Mouse (Mus musculus): ENCODE data around the gene Zbtb20. TPM values are rescaled to one million over a fixed set of nuclear protein-coding genes. Genes with fewer than 3 reads are reported as not detected.

The Zbtb20 gene
- polyA plus RNA-seq, 1 experiment from 2014 or later, result 44.1 TPM

DNA sequence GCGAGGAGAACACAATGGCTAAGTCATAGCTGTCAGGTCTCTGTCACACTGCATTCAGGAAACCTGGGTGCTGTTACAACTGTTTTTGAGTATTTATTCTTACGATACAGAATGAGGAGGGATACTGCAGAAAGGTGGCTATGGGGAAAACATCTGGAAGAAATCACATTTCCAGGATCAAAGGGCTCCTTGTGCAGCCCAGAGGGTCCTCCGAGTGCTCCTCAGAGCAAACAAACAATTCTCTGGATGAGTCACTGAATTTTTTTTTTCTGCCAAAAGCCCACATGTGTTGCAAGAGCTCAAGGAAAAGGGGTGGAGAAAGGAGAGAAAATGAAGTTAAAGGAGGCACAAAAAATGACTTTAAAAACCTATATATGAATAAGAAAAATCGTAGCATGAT lies 345.6 kb downstream of the Zbtb20 start:
- 60% methylated on average over 4 of the region's 4 CpGs for WGBS
- DNase-seq (ENCODE audit: low spot score), result no peak

GRCm38 (mm10) chr16:43230253-43230652 lies 354.6 kb downstream of the Zbtb20 start:
- Histone ChIP-seq H3K36me3 (ENCODE audit: control insufficient read depth, insufficient read depth, low read length) (no peaks in the 10 kb centered on the region), H3K9me3 (ENCODE audit: control insufficient read depth, low read length) (no peaks in the 10 kb centered on the region), H3K27ac (ENCODE audit: low read depth, low read length) (no peak overlapping the region), H3K27me3 (ENCODE audit: control insufficient read depth, insufficient read depth, low read length) (no peaks in the 10 kb centered on the region), H3K9ac (ENCODE audit: low read length) (no peak overlapping the region), H3K4me3 (ENCODE audit: low read depth, low read length) (no peak overlapping the region), H3K4me1 (ENCODE audit: control insufficient read depth, insufficient read depth, low read length) (no peaks in the 10 kb centered on the region), H3K4me2 (ENCODE audit: low read depth) (no peak overlapping the region)
- WGBS, result 72% methylated on average over 4 of the region's 4 CpGs
- DNase-seq (ENCODE audit: low spot score) (no peak), ATAC-seq (ENCODE audit: insufficient read depth, low FRiP score, low TSS enrichment) (no peak)

More for the DNA sequence above, 345.6 kb downstream of the Zbtb20 start:
- Histone ChIP-seq H3K9ac (ENCODE audit: low read length) (no peak overlapping the region), H3K9me3 (ENCODE audit: control insufficient read depth, low read length) (no peaks in the 10 kb centered on the region), H3K27me3 (ENCODE audit: control insufficient read depth, insufficient read depth, low read length) (no peaks in the 10 kb centered on the region), H3K36me3 (ENCODE audit: control insufficient read depth, insufficient read depth, low read length) (no peaks in the 10 kb centered on the region), H3K4me3 (ENCODE audit: low read depth, low read length) (no peak overlapping the region), H3K4me1 (ENCODE audit: control insufficient read depth, insufficient read depth, low read length) (no peaks in the 10 kb centered on the region), H3K4me2 (ENCODE audit: low read depth) (no peak overlapping the region), H3K27ac (ENCODE audit: low read depth, low read length) (no peak overlapping the region)
- ATAC-seq (ENCODE audit: insufficient read depth, low FRiP score, low TSS enrichment), result no peak

GRCm38 (mm10) chr16:43234249-43234648 lies 358.6 kb downstream of the Zbtb20 start:
- DNase-seq (ENCODE audit: low spot score) (no peak), ATAC-seq (ENCODE audit: insufficient read depth, low FRiP score, low TSS enrichment) (no peak)
- H3K9ac ChIP-seq (ENCODE audit: low read length), result no peak overlapping the region
- H3K27ac ChIP-seq (ENCODE audit: low read depth, low read length), result no peak overlapping the region
- no peaks in the 10 kb centered on the region for H3K9me3 ChIP-seq (ENCODE audit: control insufficient read depth, low read length)
- H3K4me2 ChIP-seq (ENCODE audit: low read depth), result no peak overlapping the region
- H3K36me3 ChIP-seq (ENCODE audit: control insufficient read depth, insufficient read depth, low read length), result no peaks in the 10 kb centered on the region
- H3K4me1 ChIP-seq (ENCODE audit: control insufficient read depth, insufficient read depth, low read length), result no peaks in the 10 kb centered on the region
- H3K4me3 ChIP-seq (ENCODE audit: low read depth, low read length), result no peak overlapping the region
- H3K27me3 ChIP-seq (ENCODE audit: control insufficient read depth, insufficient read depth, low read length), result no peaks in the 10 kb centered on the region

GRCm38 (mm10) chr16:43235317-43235716 lies 359.6 kb downstream of the Zbtb20 start:
- WGBS, result 66% methylated on average over 7 of the region's 7 CpGs

GRCm38 (mm10) chr16:43235721-43236159 lies 360.1 kb downstream of the Zbtb20 start:
- H3K9me3 ChIP-seq (ENCODE audit: control insufficient read depth, low read length), result no peaks in the 10 kb centered on the region
- ATAC-seq (ENCODE audit: insufficient read depth, low FRiP score, low TSS enrichment) (no peak), DNase-seq (ENCODE audit: low spot score) (no peak)
- no peak overlapping the region for H3K27ac ChIP-seq (ENCODE audit: low read depth, low read length)
- H3K9ac ChIP-seq (ENCODE audit: low read length), result no peak overlapping the region
- no peak overlapping the region for H3K4me3 ChIP-seq (ENCODE audit: low read depth, low read length)
- no peaks in the 10 kb centered on the region for H3K4me1 ChIP-seq (ENCODE audit: control insufficient read depth, insufficient read depth, low read length)
- H3K27me3 ChIP-seq (ENCODE audit: control insufficient read depth, insufficient read depth, low read length), result no peaks in the 10 kb centered on the region
- WGBS, result 73% methylated on average over 8 of the region's 8 CpGs
- no peak overlapping the region for H3K4me2 ChIP-seq (ENCODE audit: low read depth)
- H3K36me3 ChIP-seq (ENCODE audit: control insufficient read depth, insufficient read depth, low read length), result no peaks in the 10 kb centered on the region

More at GRCm38 (mm10) chr16:43235317-43235716, 359.6 kb downstream of the Zbtb20 start:
- ATAC-seq (ENCODE audit: insufficient read depth, low FRiP score, low TSS enrichment), result no peak
- no peak overlapping the region for H3K4me2 ChIP-seq (ENCODE audit: low read depth)
- no peak overlapping the region for H3K4me3 ChIP-seq (ENCODE audit: low read depth, low read length)
- H3K27ac ChIP-seq (ENCODE audit: low read depth, low read length), result no peak overlapping the region
- H3K36me3 ChIP-seq (ENCODE audit: control insufficient read depth, insufficient read depth, low read length), result no peaks in the 10 kb centered on the region
- no peak for DNase-seq (ENCODE audit: low spot score)
- H3K9ac ChIP-seq (ENCODE audit: low read length), result no peak overlapping the region
- H3K27me3 ChIP-seq (ENCODE audit: control insufficient read depth, insufficient read depth, low read length), result no peaks in the 10 kb centered on the region
- no peaks in the 10 kb centered on the region for H3K9me3 ChIP-seq (ENCODE audit: control insufficient read depth, low read length)
- H3K4me1 ChIP-seq (ENCODE audit: control insufficient read depth, insufficient read depth, low read length), result no peaks in the 10 kb centered on the region

- Histone ChIP-seq H3K4me3 (ENCODE audit: low read depth, low read length) (no peak overlapping the region), H3K4me1 (ENCODE audit: control insufficient read depth, insufficient read depth, low read length) (no peaks in the 10 kb centered on the region), H3K27me3 (ENCODE audit: control insufficient read depth, insufficient read depth, low read length) (no peaks in the 10 kb centered on the region), H3K36me3 (ENCODE audit: control insufficient read depth, insufficient read depth, low read length) (no peaks in the 10 kb centered on the region), H3K27ac (ENCODE audit: low read depth, low read length) (no peak overlapping the region), H3K9ac (ENCODE audit: low read length) (no peak overlapping the region), H3K9me3 (ENCODE audit: control insufficient read depth, low read length) (no peaks in the 10 kb centered on the region), H3K4me2 (ENCODE audit: low read depth) (no peak overlapping the region)
- DNase-seq (ENCODE audit: low spot score) (no peak), ATAC-seq (ENCODE audit: insufficient read depth, low FRiP score, low TSS enrichment) (no peak)
- 69% methylated on average over 2 of the region's 2 CpGs for WGBS
Measured at GRCm38 (mm10) chr16:43237551-43237950, 361.9 kb downstream of the Zbtb20 start.

DNA sequence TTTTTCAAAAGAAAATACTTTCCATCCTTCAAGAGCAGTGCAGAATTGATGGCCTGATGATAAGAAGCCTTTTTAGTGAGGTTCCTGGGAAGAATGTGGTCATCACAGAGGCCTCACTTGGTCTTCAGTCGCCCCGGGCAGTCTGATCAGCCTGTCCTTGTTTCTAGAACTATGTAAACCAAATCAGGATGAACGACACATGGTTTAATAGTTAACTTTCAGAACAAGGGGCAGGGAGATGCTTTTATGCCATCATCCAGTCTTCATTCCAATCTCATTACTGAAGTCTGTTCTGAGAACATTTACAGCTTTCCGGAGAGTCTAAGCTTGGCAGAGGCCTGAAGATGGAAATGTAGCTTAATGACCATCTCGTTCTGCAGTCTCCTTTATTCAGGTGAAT lies 371.3 kb downstream of the Zbtb20 start:
- Histone ChIP-seq H3K36me3 (ENCODE audit: control insufficient read depth, insufficient read depth, low read length) (no peaks in the 10 kb centered on the region), H3K27me3 (ENCODE audit: control insufficient read depth, insufficient read depth, low read length) (no peaks in the 10 kb centered on the region), H3K4me2 (ENCODE audit: low read depth) (no peak overlapping the region), H3K27ac (ENCODE audit: low read depth, low read length) (no peak overlapping the region), H3K9me3 (ENCODE audit: control insufficient read depth, low read length) (no peaks in the 10 kb centered on the region), H3K9ac (ENCODE audit: low read length) (no peak overlapping the region), H3K4me3 (ENCODE audit: low read depth, low read length) (no peak overlapping the region), H3K4me1 (ENCODE audit: control insufficient read depth, insufficient read depth, low read length) (no peaks in the 10 kb centered on the region)
- ATAC-seq (ENCODE audit: insufficient read depth, low FRiP score, low TSS enrichment) (no peak), DNase-seq (ENCODE audit: low spot score) (no peak)
- 60% methylated on average over 5 of the region's 5 CpGs for WGBS

- H3K4me3 ChIP-seq (ENCODE audit: low read depth, low read length), result no peak overlapping the region
- no peak overlapping the region for H3K4me2 ChIP-seq (ENCODE audit: low read depth)
- 70% methylated on average over 2 of the region's 2 CpGs for WGBS
- no peak overlapping the region for H3K9ac ChIP-seq (ENCODE audit: low read length)
- H3K36me3 ChIP-seq (ENCODE audit: control insufficient read depth, insufficient read depth, low read length), result no peaks in the 10 kb centered on the region
- no peaks in the 10 kb centered on the region for H3K4me1 ChIP-seq (ENCODE audit: control insufficient read depth, insufficient read depth, low read length)
- H3K27ac ChIP-seq (ENCODE audit: low read depth, low read length), result no peak overlapping the region
- ATAC-seq (ENCODE audit: insufficient read depth, low FRiP score, low TSS enrichment) (no peak), DNase-seq (ENCODE audit: low spot score) (no peak)
- no peaks in the 10 kb centered on the region for H3K27me3 ChIP-seq (ENCODE audit: control insufficient read depth, insufficient read depth, low read length)
- H3K9me3 ChIP-seq (ENCODE audit: control insufficient read depth, low read length), result no peaks in the 10 kb centered on the region
Measured at GRCm38 (mm10) chr16:43253077-43253476, 377.4 kb downstream of the Zbtb20 start.

- DNase-seq (ENCODE audit: low spot score), result no peak
- Histone ChIP-seq H3K27me3 (ENCODE audit: control insufficient read depth, insufficient read depth, low read length) (no peaks in the 10 kb centered on the region), H3K36me3 (ENCODE audit: control insufficient read depth, insufficient read depth, low read length) (no peaks in the 10 kb centered on the region), H3K27ac (ENCODE audit: low read depth, low read length) (no peak overlapping the region), H3K9ac (ENCODE audit: low read length) (no peak overlapping the region), H3K9me3 (ENCODE audit: control insufficient read depth, low read length) (no peaks in the 10 kb centered on the region), H3K4me1 (ENCODE audit: control insufficient read depth, insufficient read depth, low read length) (no peaks in the 10 kb centered on the region), H3K4me3 (ENCODE audit: low read depth, low read length) (no peak overlapping the region), H3K4me2 (ENCODE audit: low read depth) (no peak overlapping the region)
- WGBS, result 85% methylated on average over 4 of the region's 4 CpGs
- no peak for ATAC-seq (ENCODE audit: insufficient read depth, low FRiP score, low TSS enrichment)
Measured at GRCm38 (mm10) chr16:43253746-43254145, 378.1 kb downstream of the Zbtb20 start.

All from neural tube, embryonic 11.5 days (tissue).